Mouse (Mus musculus): ENCODE results near the gene Olfr1445.

Gene Olfr1445

GRCm38 (mm10) chr19:12883555-12883954 lies at the start of gene Olfr1445:
Gene Olfr1445, plus strand, starts transcription at chr19:12883855.
- DNase-seq: no peak

GRCm38 (mm10) chr19:12838507-12838906 lies 45.1 kb upstream of the Olfr1445 start:
- peak; percentile 7 for DNase-seq

GRCm38 (mm10) chr19:12846382-12846781 lies 37.3 kb upstream of the Olfr1445 start, which contains the start of gene Gm5244:
Gene Gm5244, plus strand, starts transcription at chr19:12846682.
- no peak for DNase-seq

- no peak for DNase-seq
Observed at GRCm38 (mm10) chr19:12856983-12857382, 26.7 kb upstream of the Olfr1445 start, which contains the start of gene Olfr1444. Gene Olfr1444, plus strand, starts transcription at chr19:12857283.

- DNase-seq: no peak
Observed at GRCm38 (mm10) chr19:12893424-12893823, 9.8 kb downstream of the Olfr1445 start, which contains the start of gene Olfr1446. Gene Olfr1446, minus strand, starts transcription at chr19:12893524.

- DNase-seq: no peak
Observed at GRCm38 (mm10) chr19:12903643-12904042, 20.0 kb downstream of the Olfr1445 start, which contains the start of gene Olfr1447. Gene Olfr1447, minus strand, starts transcription at chr19:12903743.

- DNase-seq: no peak
Observed at GRCm38 (mm10) chr19:12924319-12924718, 40.7 kb downstream of the Olfr1445 start, which contains the start of gene Olfr1448. Gene Olfr1448, minus strand, starts transcription at chr19:12924419.

- no peak for DNase-seq
Observed at GRCm38 (mm10) chr19:12930540-12930939, 46.9 kb downstream of the Olfr1445 start, which contains the start of gene Olfr1449. Gene Olfr1449, plus strand, starts transcription at chr19:12930840.

All from right cerebral cortex, adult 18-20 months (tissue).